Mouse (Mus musculus) cerebellum, postnatal 36 days (tissue): ENCODE data around the gene Pde6h.

Experiments used
- DNase-seq, 2 experiments: peaks; one replicate each; pipeline ENCODE4 v3.0.0; 2021 to 2022; ENCODE audit warnings: mixed read lengths in 2 of 2

Gene Pde6h

GRCm38 (mm10) chr6:136912751-136913265, 10.8 kb upstream of the Pde6h start:
- no peak for DNase-seq

DNA sequence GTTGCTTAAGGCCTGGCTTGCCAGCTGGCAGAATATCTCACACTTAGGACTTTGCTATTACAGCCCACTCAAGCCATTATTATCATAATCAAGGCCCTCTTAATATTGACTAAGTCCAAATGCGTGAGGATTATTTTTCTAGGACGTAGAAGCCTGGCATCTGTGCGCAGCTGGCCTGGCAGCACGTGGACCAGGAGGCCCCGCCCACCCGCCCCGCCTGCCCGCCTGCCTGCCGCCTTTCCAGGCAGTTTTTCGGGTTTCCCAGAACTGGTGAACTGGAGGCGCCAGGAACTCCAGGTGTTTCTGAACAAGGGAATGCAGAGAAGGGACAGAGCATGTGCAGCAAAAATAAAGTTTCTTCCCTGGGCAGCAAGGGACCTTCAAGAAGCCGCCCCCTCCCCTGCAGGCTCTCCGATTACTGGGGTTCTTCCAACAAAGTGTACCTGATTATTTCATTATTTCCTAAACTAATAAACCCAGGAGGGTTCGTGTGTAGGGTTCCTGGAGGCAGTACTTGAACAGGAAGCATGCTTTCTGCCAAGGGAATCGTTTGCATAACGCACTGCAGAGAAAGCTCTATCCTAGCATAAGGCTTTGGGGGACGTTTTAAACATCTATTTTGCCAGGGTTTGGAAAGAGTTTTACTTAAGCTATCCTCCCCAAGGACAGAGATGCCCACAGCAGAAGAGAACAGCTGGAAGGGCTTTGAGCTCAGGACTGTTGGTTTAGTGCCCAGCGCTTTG, 10.1 kb upstream of the Pde6h start:
- no peak for DNase-seq

- no peak for DNase-seq
These were observed 9.4 kb upstream of the Pde6h start for GRCm38 (mm10) chr6:136914234-136914633.

DNA sequence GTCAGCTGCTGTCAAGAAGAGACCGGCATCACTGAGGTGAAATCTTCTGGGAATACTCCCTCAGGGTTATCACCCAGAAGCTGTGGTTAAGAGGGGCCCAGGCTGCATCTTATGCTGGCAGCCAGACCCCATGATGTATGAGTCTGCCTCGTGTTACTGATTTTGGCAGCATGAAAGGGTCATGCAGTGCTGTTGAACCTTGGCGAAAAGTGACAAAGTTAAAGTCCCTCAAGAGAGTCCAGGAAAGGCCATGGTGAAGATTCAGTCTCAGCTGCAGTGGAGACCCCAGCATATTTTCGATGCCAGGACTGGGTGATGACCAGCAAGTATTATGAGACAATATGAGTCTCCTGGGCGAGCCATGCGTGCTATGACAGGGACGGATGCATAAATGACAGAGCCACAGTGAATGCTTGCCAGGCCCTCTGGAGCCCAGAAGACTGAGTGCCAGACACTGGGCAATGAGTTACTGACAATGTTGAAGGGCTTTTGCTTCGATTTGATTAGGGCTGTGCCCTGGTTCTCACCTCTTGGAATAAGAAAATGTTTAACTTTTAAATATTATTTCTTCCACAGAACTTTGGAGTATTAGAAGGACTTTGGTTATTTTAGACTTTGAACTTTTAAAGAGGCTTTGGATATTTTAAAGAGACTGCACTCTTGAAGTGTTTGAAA, 7.8 kb upstream of the Pde6h start:
- DNase-seq = no peak

DNA sequence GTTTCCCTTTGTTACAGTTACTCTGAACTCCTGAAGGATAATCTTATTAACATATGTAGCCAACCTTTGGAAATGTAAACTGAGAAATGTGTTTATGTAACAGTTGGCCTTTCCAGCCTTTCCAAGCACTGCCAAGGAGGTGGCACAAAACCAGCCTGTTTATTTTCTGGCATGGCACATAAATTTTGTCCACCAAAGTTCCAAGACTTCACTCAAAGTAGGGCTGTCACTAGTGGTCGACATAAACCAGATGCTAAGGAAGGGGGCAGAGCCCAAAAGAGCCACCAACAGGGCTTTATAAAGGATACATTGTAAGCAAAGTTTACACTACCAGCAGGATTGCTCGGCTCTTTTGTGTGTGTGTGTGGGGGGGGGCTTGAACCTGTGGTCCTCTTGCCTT, 5.7 kb upstream of the Pde6h start:
- no peak for DNase-seq

GRCm38 (mm10) chr6:136920320-136921257, 3.0 kb upstream of the Pde6h start:
- DNase-seq = peak; percentile 39 to 69

- no peak for DNase-seq
These were observed 2.0 kb upstream of the Pde6h start for GRCm38 (mm10) chr6:136921601-136922000.

- DNase-seq = no peak
These were observed 1.6 kb upstream of the Pde6h start, which contains the start of gene Erp27 for GRCm38 (mm10) chr6:136922080-136922479. Erp27 (minus strand) TSS chr6:136922180.

DNA sequence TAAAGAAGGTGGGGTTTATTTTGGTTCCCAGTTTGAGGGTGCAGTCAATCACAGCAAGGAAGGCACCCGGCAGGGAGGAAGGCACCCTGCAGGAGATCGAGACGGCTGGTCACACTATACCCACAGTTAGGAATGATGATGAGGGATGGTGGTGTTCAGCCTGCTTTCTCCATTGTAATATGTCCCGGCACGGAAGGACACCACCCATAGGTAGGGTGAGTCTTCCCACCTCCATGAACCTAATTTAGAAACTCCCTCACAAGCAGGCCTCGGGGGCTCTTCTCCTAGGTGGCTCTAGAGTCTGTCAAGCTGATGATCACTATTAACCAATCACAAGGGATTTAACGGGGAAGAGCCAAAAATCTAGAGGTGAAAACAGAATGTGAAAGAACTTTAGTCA, 761 bp upstream of the Pde6h start:
- no peak for DNase-seq

DNA sequence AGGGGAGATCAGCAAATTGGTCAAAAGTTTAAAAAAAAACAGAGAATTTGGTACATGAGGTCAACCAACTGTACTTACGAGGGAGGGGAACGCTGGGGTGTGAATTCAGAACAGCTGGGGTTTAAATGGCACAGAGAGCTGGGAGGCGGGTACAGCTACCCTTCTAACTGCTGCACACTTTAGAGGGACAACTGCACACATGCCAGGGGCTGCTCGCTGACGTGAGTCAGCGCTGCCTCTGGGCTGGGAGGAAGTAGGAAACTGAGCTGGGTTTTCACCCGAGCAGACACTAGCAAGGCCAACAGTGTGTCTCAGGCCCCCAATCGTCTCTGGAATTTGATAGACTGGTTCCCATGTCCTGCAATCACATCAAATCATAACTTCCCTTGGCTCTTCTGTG, 1.4 kb downstream of the Pde6h start:
- DNase-seq = no peak

GRCm38 (mm10) chr6:136927626-136928025, 4.0 kb downstream of the Pde6h start:
- DNase-seq = no peak

DNA sequence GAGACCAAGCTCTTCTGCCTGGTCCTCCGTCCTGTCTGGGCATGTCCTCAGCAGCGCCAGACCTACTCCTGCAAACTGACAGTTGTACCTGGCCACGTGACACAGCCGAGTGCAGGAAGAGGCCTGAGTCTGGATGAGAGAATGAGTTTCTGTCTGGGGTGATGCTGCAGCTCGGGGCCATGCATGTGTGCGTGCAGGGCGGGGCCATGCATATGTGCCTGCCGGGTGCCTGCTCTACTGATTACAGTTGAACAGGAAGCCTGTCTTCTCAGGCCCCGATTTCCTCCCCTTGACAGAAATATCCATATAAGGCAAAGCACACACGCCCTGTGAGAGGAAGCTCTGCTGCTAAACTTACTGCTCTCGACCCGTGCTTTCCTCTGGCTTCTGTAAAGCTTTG, 7.0 kb downstream of the Pde6h start:
- no peak for DNase-seq

GRCm38 (mm10) chr6:136931246-136931645, 7.6 kb downstream of the Pde6h start:
- no peak for DNase-seq

DNA sequence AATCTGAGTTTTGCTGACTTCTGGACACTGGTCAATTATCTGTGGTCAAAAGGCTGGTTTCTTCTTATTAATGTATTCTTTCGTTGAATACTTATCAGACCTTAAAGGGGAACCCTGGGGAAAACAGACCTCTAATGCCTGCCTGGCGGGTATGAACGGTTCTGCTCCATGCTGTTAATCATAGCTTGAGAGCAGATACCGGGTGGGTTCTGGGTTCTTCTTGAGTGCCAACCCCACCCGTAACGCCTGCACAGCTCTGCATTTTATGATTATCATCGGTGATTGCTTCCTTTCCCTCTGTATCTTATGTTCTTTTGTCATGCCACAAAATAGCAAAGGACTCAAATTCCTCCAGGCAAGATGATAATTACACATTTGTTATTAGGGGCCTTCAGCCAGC, 10.4 kb downstream of the Pde6h start:
- DNase-seq = no peak

DNA sequence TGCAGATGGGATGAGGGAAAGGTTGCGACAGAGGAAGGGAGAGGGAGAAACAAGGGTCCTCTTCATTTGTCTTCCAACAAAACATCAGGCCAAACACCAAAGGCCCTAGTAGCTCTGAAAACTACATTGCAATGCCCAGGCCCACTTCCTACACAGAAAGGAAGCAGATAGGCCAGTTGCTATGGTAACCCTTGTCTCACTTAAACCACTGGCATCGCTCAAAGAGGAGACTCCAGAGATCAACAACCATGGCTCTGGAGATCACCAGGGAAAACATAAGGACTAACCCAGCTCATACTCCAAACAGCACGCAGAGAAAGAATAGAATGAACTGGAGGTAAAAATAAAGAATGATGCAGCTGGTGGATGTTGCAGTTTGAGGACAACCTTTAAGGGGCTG, 11.6 kb downstream of the Pde6h start:
- no peak for DNase-seq

DNA sequence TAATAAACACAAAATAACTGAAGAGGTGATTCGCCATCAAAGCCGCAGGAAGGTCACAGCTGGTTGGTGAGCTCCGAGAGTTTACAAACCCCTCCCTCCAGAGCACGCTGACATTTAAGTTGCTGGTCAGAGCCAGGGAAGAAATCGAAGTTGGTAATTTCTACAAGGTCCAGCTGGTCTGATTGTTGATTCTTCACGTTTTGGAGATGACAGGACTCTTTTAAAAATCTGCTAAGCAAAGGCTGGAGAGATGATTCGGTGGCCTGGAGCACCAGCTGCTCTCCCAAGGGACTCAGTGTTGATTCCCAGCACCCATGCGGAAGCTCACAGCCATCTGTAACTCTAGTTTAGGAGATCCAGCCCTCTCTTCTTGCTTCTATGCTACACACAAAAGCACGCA, 12.7 kb downstream of the Pde6h start:
- DNase-seq = no peak

DNA sequence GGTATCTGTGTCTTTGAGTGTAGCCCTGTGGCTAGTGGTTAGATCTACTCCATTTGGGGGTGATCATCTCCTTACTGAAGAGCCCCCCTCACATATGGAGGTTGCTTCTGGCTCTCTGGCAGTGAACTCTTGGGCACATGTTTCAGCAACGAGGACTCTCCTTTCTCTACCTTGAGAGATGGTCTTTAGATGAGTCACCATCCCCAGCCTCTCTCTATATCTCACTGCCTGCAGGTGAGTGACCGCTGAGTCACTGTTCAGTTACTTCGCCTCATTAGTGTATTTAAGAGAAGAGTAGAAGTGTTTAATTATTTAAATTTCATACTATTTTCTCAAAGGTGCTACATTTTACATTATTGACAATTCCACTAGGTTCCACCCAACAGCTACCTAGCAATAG, 13.5 kb downstream of the Pde6h start:
- no peak for DNase-seq

- DNase-seq = no peak
These were observed 14.9 kb downstream of the Pde6h start for GRCm38 (mm10) chr6:136938331-136939126.

DNA sequence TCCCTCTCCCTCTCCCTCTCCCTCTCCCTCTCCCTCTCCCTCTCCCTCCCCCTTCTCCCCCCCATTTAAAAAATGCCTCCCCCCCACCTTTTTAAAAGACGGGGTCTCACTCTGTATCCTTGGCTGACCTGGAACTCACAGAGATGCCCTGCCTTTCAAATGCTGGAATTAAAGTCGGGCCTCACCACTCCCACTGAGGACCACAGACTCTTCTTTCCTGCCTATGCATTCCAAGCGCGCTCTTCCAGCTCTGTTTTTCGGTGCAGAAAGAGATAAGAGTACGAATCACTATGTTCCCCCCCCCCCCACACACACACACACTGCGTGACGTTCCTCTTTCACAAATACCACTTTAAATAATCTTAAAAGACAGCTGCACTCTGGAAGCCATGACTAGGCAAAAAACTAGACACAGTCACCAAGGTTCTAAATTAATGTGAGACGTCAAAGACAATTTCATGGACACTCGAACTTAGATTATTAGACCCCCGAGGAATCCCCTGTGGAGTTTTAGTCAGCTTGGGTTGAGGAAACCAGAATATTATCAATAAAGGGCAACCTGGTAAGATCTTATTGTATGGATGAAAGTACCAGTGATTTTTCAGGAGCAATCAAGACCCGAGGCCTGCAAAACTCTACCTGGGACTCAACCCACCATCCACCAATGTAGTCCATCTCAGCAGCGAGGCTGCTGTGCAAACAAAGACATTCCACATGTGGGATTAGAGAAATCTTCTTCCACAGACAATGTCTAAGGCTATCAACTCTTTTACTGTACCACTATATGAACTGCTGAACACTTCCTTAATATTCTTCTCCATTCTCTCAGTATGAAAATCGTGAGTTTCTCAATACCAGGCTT, 15.9 kb downstream of the Pde6h start:
- DNase-seq = no peak

GRCm38 (mm10) chr6:136940188-136940960, 16.7 kb downstream of the Pde6h start:
- DNase-seq = no peak
